In the genomic region with DNA sequence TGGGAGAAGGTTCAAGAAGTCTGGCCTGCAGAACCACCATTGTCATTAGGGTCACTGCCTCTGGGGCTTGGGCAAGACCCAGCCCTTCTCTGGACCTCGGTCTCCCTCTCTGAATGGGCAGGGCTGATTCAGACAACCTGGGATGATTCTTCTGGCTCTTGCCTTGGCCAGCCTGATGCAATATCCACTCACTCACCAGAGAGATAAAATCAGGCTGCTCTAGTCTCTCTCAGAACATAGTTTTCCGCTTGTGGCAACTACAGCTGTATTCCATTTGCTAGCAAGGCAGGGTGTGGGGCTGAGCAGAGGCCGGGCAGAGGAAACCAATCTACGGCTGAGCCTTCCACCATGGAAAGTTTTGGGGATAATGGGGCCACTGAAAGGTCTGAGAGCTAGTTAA, we compare ENCODE assay signal across 24 mouse cellular contexts. TPM values are rescaled to one million over a fixed set of nuclear protein-coding genes. Genes with fewer than 3 reads are reported as not detected.
DNase-seq lines count a peak whose midpoint lies in the region; ATAC-seq and TF ChIP-seq lines count a peak whose summit lies in the region.
"Had no signal": no experiment of that assay in that cellular context is flagged by ENCODE, and none has a peak within 500 bp of the region (broad histone marks: within the 10 kb centered on the region; RNA-seq: fewer than 3 reads in every experiment).

No protein-coding gene starts in this region.

- no peak for DNase-seq in gastrocnemius, adult 2 months
- DNase-seq in gastrocnemius, adult 8-10 months (ENCODE audit: low spot score in 2 of 2), result no peak
- DNase-seq in lung, postnatal 25 days (ENCODE audit: low spot score), result no peak
- DNase-seq in 416B (ENCODE audit: low read depth), result peak; percentile 69
- peak; percentile 59 for DNase-seq in embryonic facial prominence, embryonic 14.5 days (ENCODE audit: low spot score)
- no peak for DNase-seq in cerebellum, adult 8-10 months
- DNase-seq: adrenal gland, adult 2 months; adrenal gland, postnatal 25 days; cerebellum, adult 18-20 months; cerebellum, postnatal 10 days; embryo, embryonic 11 days; gastrocnemius, postnatal 25 days; heart, postnatal 36 days had no signal

- 59% methylated on average over 4 of the region's 4 CpGs for WGBS in lung, embryonic 16.5 days
- WGBS in embryonic facial prominence, embryonic 14.5 days, result 57% methylated on average over 4 of the region's 4 CpGs

- no peak overlapping the region for H3K4me2 ChIP-seq in lung, embryonic 16.5 days (ENCODE audit: low read depth, low read length)
- H3K4me2 ChIP-seq in embryonic facial prominence, embryonic 14.5 days (ENCODE audit: low read depth, low read length), result no peak overlapping the region
- H3K4me2 ChIP-seq: forebrain, embryonic 12.5 days; heart, embryonic 13.5 days; hindbrain, embryonic 15.5 days had no signal

- H3K27ac ChIP-seq in gastrocnemius, adult 2 months, result peak overlapping the region; percentile 70
- H3K27ac ChIP-seq in lung, embryonic 16.5 days (ENCODE audit: low read length), result peak overlapping the region; percentile 69
- H3K27ac ChIP-seq in embryonic facial prominence, embryonic 14.5 days (replicated peaks; ENCODE audit: low read depth, low read length), result peak overlapping the region; percentile 49; the same call in 1 of the 2 replicates
- H3K27ac ChIP-seq: forebrain, embryonic 12.5 days; heart, embryonic 13.5 days; hindbrain, embryonic 15.5 days had no signal

- TF ChIP-seq CTCF in gastrocnemius, adult 2 months (IDR thresholded peaks at IDR 0.05), result no peak

- no peaks in the 10 kb centered on the region; the same call in 1 of the 2 replicates for H3K4me1 ChIP-seq in lung, embryonic 16.5 days (replicated peaks; ENCODE audit: control insufficient read depth, insufficient read depth, low read length)
- peaks cover 8% of the 10 kb centered on the region; the same call in 1 of the 2 replicates for H3K4me1 ChIP-seq in embryonic facial prominence, embryonic 14.5 days (ENCODE audit: control insufficient read depth, insufficient read depth, low read length)
- H3K4me1 ChIP-seq: hindbrain, embryonic 15.5 days had no signal

- ATAC-seq in lung, embryonic 16.5 days (ENCODE audit: low read depth), result peak; percentile 81
- ATAC-seq in embryonic facial prominence, embryonic 14.5 days (ENCODE audit: low read depth), result no peak
- no peak for ATAC-seq in inflammation-experienced regulatory T-cells, adult 6 months
- ATAC-seq: forebrain, embryonic 16.5 days had no signal

- no peak overlapping the region for H3K4me3 ChIP-seq in gastrocnemius, adult 2 months
- no peak overlapping the region for H3K4me3 ChIP-seq in lung, embryonic 16.5 days (ENCODE audit: low read length)
- no peak overlapping the region for H3K4me3 ChIP-seq in embryonic facial prominence, embryonic 14.5 days (ENCODE audit: low read depth, low read length)
- H3K4me3 ChIP-seq: forebrain, embryonic 12.5 days; heart, embryonic 13.5 days; hindbrain, embryonic 15.5 days had no signal

- no peak overlapping the region for H3K9ac ChIP-seq in lung, embryonic 16.5 days (ENCODE audit: low read length)
- no peak overlapping the region for H3K9ac ChIP-seq in embryonic facial prominence, embryonic 14.5 days (ENCODE audit: low read depth, low read length)
- H3K9ac ChIP-seq: forebrain, embryonic 12.5 days; heart, embryonic 13.5 days; hindbrain, embryonic 15.5 days had no signal

- H3K27me3 ChIP-seq in lung, embryonic 16.5 days (ENCODE audit: control insufficient read depth, insufficient read depth, low read depth, low read length), result no peaks in the 10 kb centered on the region
- H3K27me3 ChIP-seq in embryonic facial prominence, embryonic 14.5 days (replicated peaks; ENCODE audit: control insufficient read depth, insufficient read depth, low read length), result no peaks in the 10 kb centered on the region
- H3K27me3 ChIP-seq: forebrain, embryonic 12.5 days; heart, embryonic 13.5 days; hindbrain, embryonic 15.5 days had no signal

- H3K9me3 ChIP-seq in lung, embryonic 16.5 days (ENCODE audit: control insufficient read depth, low read length), result no peaks in the 10 kb centered on the region
- H3K9me3 ChIP-seq in embryonic facial prominence, embryonic 14.5 days (ENCODE audit: control insufficient read depth, low read length), result 0 out of 2 replicates have a peak, but pooled peaks cover 6% of the 10 kb centered on the region
- H3K9me3 ChIP-seq: forebrain, embryonic 12.5 days; heart, embryonic 13.5 days; hindbrain, embryonic 15.5 days had no signal

- intact Hi-C loops in gastrocnemius, adult 2 months (cut with DNase I), result no loop called here

- peaks cover 15% of the 10 kb centered on the region for H3K36me3 ChIP-seq in lung, embryonic 16.5 days (ENCODE audit: control insufficient read depth, insufficient read depth, low read length)
- H3K36me3 ChIP-seq in embryonic facial prominence, embryonic 14.5 days (ENCODE audit: control insufficient read depth, insufficient read depth, low read length), result peaks cover 37% of the 10 kb centered on the region
- H3K36me3 ChIP-seq: forebrain, embryonic 12.5 days; hindbrain, embryonic 15.5 days had no signal

RNA-seq across cellular contexts. Expression of a gene that starts 19.4 kb away (rescaled TPM):
- total RNA-seq in gastrocnemius, adult 2 months (2021), result not detected
- total RNA-seq in gastrocnemius, adult 8-10 months (2022), result not detected
- not detected in 2 replicates for polyA plus RNA-seq in lung, embryonic 16.5 days (2015; fragmentation: Nextera tagmentation; extraction: Ambion mirVana)
- not detected in 2 replicates for polyA plus RNA-seq in embryonic facial prominence, embryonic 14.5 days (2014; fragmentation: Nextera tagmentation; extraction: Ambion mirVana)
- polyA plus RNA-seq in inflammation-experienced regulatory T-cells, adult 6 months (2017; shearing (Covaris generic)), result not detected
- total RNA-seq: adrenal gland, adult 2 months; adrenal gland, postnatal 25 days; ES-E14; gastrocnemius, postnatal 25 days; granulocyte monocyte progenitor cell, adult 5-6 weeks; heart, postnatal 36 days had no signal
- polyA plus RNA-seq: adrenal gland, adult 2 months; forebrain, embryonic 12.5 days; forebrain, embryonic 16.5 days; frontal cortex, adult 2 months; heart, embryonic 13.5 days; heart, postnatal 0 days; hindbrain, embryonic 11.5 days; hindbrain, embryonic 15.5 days had no signal

RNA-seq across cellular contexts. Expression of a gene that starts 19.8 kb away (rescaled TPM):
- 10 to 100 TPM; 62.7 to 71.2 TPM for total RNA-seq in gastrocnemius, adult 2 months (2021)
- 10 to 100 TPM; 43.6 to 72.2 (median 55.8) TPM for total RNA-seq in gastrocnemius, adult 8-10 months (2022)
- 1.6 and 2.4 TPM in 2 replicates for polyA plus RNA-seq in lung, embryonic 16.5 days (2015; fragmentation: Nextera tagmentation; extraction: Ambion mirVana)
- 2.5 and 3.0 TPM in 2 replicates for polyA plus RNA-seq in embryonic facial prominence, embryonic 14.5 days (2014; fragmentation: Nextera tagmentation; extraction: Ambion mirVana)
- polyA plus RNA-seq in inflammation-experienced regulatory T-cells, adult 6 months (2017; shearing (Covaris generic)), result 10 to 100 TPM in 2 of 3 experiments, 1 to 10 TPM in 1; 8.4 to 28.5 (median 10.2) TPM

RNA-seq across cellular contexts. Expression of a gene that starts 36.7 kb away (rescaled TPM):
- not detected for total RNA-seq in gastrocnemius, adult 2 months (2021)
- total RNA-seq in gastrocnemius, adult 8-10 months (2022), result not detected
- polyA plus RNA-seq in lung, embryonic 16.5 days (2015; fragmentation: Nextera tagmentation; extraction: Ambion mirVana), result not detected in 2 replicates
- polyA plus RNA-seq in embryonic facial prominence, embryonic 14.5 days (2014; fragmentation: Nextera tagmentation; extraction: Ambion mirVana), result 0.79 and 0.84 TPM in 2 replicates
- polyA plus RNA-seq in inflammation-experienced regulatory T-cells, adult 6 months (2017; shearing (Covaris generic)), result not detected
- total RNA-seq: adrenal gland, adult 2 months; adrenal gland, postnatal 25 days; gastrocnemius, postnatal 25 days; granulocyte monocyte progenitor cell, adult 5-6 weeks; heart, postnatal 36 days had no signal
- polyA plus RNA-seq: adrenal gland, adult 2 months; heart, embryonic 13.5 days; heart, postnatal 0 days; hindbrain, embryonic 11.5 days; hindbrain, embryonic 15.5 days had no signal

Comparison
In these comparisons a context has a peak if more than half of its experiments do, and no peak if none do; other contexts are left out.
1. DNase-seq: peak in 416B (single experiment) and embryonic facial prominence, embryonic 14.5 days (single experiment); none in gastrocnemius, adult 2 months (single experiment), gastrocnemius, adult 8-10 months (0 of 2), lung, postnatal 25 days (single experiment) and cerebellum, adult 8-10 months (single experiment).
2. Peak in every context shown above with its lines, with median percentiles within 50 percentile points of each other: H3K27ac ChIP-seq.